Mouse (Mus musculus): ENCODE data around the gene Get4. TPM values are rescaled to one million over a fixed set of nuclear protein-coding genes. Genes with fewer than 3 reads are reported as not detected.

Get4 gene
- total RNA-seq, 2 experiments from 2014 or later: 40.9 to 45.2 TPM

DNA sequence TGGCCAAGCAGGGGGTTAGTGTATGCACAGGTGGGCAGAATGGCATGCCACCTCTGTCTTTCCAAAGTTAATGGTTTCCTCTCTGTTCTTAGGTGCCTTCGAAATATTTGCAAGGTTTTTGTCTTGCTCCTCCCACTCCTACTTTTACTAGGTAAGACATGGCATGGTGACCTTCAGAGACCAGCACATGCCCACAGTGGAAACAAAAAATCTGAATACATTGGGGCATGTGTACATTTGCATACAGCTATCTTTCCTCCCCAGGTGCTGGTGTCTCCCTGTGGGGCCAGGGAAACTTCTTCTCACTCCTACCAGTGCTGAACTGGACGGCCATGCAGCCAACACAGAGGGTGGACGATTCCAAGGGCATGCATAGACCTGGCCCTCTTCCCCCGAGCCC lies 17.7 kb upstream of the Get4 start:
- DNase-seq (ENCODE audit: low spot score): no peak
- intact Hi-C loops (cut with DNase I): no loop called here

DNA sequence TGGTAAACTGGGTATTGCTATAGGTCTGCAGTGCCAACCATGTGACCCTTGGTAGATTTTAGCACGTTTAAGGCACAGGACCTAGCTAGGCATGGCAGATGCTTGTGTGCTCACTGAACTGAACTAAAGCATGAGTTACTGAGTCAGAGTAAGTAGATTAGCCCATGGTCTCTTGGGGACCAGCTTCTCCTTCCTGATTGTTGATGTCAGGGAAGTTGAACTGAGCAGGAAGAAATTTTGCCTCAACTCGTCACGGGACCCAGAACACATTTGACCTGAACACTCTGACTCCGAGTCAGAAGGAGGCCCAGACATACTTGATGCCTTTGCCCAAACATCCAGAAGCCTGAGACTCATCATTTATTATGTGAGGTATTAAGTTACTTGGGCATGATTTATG lies 14.7 kb upstream of the Get4 start:
- DNase-seq (ENCODE audit: low spot score): no peak
- intact Hi-C loops (cut with DNase I): no loop called here

DNA sequence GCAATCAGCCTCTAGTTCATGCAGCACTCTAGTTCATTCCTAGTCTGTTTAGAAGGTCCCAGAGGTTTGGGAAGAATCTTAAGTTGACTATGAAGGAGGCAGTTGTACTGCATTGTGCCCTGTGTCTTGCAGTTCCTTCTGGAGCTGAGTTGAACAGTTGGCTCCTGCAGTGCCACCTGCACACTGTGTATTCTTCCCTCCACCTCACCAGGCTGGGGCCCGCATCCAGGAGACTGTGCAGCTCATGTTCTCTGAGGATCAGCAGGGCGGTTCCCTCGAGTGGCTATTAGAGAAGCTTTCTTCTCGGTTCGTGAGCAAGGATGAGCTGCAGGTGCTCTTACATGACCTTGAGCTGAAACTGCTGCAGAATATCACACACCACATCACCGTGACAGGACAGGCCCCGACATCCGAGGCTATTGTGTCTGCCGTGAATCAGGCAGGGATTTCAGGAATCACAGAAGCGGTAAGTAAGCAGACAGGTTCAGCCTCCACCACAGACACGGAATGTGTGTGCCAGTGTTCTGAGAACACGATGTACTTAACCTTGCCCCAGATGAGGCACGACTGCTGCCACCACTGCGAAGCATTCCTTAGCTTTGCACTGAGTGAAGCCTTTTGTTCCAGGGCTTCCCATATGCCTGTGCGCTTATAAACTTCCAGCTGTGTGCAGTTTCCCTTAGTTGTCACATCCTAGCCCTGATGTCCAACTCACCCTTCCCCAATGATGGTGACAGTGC lies 10.9 kb upstream of the Get4 start:
- no peak for DNase-seq (ENCODE audit: low spot score)
- intact Hi-C loops (cut with DNase I): no loop called here

DNA sequence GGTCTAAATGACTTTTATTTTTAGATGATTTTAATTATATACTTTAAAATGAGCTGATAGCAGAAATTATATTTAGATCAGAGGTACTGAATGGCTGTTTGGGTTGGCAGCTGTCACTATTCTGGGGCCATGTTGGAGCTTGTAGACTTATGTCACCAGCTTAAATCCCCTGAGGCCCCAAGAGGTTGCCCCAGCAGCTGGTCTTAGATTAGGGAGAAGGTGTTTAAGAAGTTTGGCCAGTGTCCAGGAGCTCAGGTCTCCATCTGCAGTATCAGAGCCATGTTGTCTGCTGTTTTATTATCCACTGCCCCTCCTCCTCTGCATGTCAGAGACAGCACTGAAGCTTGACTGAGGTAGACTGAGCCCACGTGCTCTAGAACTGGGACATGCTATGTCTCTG lies 8.7 kb upstream of the Get4 start:
- DNase-seq (ENCODE audit: low spot score): no peak
- intact Hi-C loops (cut with DNase I): no loop called here

DNA sequence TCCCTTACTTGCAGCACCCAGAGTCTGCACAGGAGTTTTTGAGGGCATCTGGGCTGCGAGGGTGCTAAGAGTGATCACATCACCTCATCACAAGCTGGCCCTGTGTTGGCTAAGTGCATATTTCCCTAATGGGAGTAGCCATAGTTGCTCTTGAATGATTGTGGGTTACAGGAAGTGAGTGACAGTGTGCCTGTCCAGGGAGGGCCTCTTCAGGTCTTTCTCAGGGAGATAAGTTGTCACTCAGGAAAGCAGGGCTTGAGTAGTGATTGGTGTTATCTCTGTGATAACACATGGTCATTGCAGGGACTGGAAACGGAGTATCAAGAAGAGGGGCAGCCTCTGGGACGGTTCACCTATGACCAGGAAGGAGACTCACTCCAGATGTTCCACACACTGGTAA lies 4.4 kb upstream of the Get4 start:
- no peak for DNase-seq (ENCODE audit: low spot score)
- intact Hi-C loops (cut with DNase I): loop anchor here (5.0 kb wide), 1 partner anchor 35 kb away; no protein-coding TSS in a partner anchor

DNA sequence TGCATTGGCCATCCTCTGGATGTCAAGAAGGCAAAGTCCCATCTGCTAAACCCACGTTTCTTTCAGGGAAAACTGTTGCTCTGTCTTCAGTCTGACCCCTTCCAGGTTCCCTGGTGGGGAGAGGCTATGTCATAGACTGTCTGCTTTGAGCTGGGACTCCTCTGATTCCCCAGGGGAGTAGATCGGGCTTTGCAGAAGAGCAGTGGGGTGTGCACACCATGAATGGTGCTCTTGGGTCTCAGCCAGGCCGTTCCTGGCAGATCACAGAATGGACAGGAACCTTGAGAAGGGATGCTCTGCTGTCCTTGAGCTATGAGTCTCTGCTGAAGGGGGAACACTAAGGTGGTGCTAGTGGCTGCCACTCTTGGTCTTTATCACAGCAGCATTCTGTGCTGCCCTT lies 3.3 kb upstream of the Get4 start:
- DNase-seq (ENCODE audit: low spot score): no peak
- intact Hi-C loops (cut with DNase I): loop anchor here (5.0 kb wide), 1 partner anchor 37 kb away; no protein-coding TSS in a partner anchor

DNA sequence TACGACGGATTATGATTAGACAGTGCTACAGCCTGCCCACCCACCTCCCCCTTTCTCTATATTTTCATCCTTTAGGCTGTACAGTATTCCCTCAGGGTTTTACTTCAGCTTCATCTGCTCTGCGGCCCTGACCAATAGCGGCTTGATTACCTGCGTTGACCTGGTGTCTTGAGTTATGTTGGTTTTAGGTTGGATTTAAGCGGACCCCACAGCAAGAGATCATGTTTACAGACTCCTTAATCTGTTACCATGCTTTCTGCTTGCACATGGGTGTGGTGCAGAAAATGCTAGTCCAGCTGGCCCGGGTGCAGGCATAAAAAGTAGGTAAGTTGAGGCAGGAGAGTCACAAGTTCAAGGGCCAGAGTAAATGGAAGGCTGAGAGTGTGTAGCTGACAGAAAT lies 845 bp upstream of the Get4 start:
- no peak for DNase-seq (ENCODE audit: low spot score)
- intact Hi-C loops (cut with DNase I): no loop called here

DNA sequence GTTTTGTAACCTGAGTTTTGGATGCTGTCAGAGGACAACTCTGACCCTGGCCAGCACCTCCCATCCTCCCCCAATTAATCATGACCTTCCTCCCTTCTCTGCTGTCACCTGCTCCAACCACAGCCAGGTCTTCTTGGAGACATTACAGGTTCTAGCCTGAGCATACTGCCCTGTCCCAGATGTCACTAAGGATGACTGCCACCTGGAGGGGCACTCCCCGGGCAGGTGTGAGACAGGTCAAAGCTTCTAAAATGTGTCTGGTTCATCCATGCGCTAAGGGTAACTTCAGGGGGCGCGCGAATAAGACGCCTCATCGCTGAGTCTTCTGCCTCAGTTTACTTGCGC lies 416 bp upstream of the Get4 start:
- intact Hi-C loops (cut with DNase I): loop anchor here (2.0 kb wide), 1 partner anchor 51 kb away; the partner anchor contains the start of gene Sun1
- no peak for DNase-seq (ENCODE audit: low spot score)

DNA sequence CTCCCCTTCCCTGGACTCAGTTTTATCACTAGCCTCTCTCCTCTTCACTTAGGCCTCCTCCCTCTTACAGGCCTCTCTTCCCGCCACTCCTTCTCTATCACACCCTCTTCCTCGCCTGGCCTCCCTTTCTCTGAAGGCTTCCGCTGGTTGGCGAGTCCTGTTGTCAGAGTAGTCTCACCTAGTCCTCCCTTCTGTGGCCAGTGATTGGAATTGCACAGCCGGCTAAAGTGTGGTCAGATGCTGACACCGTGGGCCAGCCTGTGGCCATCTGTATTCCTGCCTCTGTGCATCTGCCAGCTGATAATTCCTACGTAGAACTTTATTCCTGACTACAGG lies 754 bp downstream of the Get4 start:
- no peak for DNase-seq (ENCODE audit: low spot score)
- intact Hi-C loops (cut with DNase I): loop anchor here (2.0 kb wide), 1 partner anchor 52 kb away; the partner anchor contains the start of gene Sun1

DNA sequence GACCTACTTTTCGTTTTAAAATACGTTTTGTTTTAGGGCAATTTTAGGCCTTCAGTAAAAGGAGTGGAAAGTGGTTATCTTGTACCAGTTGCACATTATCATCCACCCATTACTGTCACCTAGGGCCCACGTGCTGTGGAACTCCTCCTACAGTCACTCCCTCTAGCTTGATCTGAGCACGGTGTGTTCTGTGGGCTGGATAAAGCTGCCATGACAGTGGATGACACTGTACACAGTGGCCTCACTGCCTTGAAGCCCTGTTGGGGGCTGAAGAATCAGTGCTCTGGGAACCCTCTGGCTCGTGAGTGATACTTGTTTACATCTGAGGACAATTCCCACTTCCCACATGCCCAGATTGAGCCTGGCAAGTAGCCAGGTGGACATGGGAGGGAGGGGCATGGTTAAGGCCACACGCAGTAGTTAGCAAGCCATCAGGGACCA lies 1.2 kb downstream of the Get4 start:
- intact Hi-C loops (cut with DNase I): loop anchor here (2.0 kb wide), 1 partner anchor 53 kb away; the partner anchor contains the start of gene Sun1
- DNase-seq (ENCODE audit: low spot score): no peak

DNA sequence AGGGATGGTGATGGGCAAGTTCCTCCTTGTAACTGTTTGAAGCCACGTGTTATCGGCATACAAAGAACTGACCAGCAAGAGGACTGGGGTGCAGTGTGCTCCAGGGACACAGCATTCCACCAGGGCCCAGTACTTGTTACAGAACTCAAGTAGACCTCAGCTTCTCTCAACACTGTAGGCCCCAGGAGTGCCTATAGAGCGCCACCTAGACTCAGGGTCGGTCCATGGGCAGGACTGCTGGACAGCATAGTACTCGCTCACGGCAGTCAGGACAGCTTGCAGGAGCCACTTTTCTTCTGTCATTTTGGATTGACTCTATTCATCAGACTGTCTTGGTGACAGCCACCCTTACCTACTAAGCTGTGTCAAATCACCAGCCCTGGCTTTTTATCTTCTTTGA lies 2.8 kb downstream of the Get4 start:
- DNase-seq (ENCODE audit: low spot score): no peak
- intact Hi-C loops (cut with DNase I): no loop called here

DNA sequence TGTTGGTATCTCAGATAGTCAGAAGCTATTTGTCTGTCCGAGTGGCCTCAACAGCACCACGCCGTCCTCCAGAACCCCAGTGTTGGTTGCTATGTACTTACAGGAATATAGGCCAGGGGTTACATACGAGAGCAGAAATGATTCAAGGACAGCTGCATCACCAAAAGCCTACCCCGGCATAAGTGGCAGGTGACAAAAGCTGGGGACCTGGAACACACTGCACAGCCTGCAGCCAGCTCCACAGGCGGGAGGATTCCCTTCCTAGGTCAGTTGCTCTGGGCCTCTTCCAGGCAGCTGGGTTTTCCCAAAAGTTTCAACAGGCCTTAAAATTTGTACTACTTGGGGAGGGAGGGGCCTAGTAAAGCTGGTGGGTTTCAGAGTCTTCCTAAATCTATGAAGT lies 3.7 kb downstream of the Get4 start:
- intact Hi-C loops (cut with DNase I): no loop called here

DNA sequence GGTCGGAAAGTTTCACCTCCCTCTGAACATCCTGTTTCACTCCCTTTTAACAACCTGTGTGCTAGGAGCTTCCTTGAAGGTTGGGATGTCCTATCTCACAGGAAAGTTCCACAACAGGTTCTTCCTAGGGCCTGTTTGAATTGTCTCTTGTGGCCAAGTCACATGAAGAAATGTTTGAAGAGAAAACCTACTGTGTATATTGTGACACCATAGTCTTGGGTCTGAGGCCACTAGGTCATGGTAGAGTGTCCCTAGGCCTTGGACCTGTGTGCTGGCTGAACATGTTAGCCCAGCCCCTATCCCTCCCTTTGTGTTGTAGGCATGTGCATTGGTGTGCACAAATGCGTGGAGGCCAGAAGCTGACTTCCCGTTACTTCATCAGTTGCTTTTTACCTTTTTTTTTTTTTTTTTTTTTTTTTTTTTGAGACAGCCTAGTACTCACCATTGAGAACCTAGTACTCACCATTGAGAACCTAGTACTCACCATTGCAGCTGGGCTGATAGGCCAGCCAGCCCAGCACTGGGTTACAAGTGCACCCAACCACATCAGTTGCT lies 4.2 kb downstream of the Get4 start:
- no peak for DNase-seq (ENCODE audit: low spot score)
- intact Hi-C loops (cut with DNase I): no loop called here

More for the DNA sequence above, 3.7 kb downstream of the Get4 start:
- DNase-seq (ENCODE audit: low spot score): no peak

DNA sequence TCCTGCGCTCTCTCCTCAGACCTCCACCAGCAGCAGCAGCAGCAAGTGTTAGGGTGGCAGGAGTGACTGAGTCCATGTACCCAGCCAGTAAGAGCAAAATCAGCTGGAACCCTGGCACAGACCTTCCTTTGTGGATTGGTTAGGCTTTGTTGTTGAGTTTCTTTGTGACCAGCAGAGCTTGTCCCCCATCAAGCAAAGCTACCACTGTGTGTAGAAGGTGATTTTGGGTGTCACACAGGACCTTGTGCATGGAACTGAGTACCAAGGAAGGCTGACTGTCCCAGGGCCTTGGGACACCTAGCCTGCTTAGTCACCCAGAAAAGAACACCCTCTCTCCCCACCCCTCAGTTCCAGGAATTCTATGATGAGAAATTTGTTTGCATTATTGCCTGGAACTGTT lies 5.1 kb downstream of the Get4 start:
- DNase-seq (ENCODE audit: low spot score): no peak
- intact Hi-C loops (cut with DNase I): no loop called here

DNA sequence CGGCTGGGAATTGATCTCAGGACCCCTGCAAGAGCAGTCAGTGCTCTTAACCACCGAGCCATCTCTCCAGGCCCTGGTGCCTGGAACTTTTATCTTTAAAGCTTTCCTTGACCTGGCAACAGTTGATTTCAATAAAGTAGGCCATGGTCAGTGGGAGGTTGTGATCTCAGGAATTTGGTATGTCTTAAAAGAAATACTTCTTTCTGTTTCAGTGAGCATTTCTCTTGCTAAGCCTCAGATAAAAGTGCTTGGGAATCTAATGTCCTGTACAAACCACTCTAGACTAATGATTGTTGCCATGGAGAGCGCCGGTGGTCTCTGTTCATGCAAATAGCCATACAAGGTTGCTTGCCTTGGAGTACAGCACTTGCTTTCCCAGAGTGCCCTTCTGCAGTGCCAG lies 5.7 kb downstream of the Get4 start:
- DNase-seq (ENCODE audit: low spot score): no peak
- intact Hi-C loops (cut with DNase I): no loop called here

DNA sequence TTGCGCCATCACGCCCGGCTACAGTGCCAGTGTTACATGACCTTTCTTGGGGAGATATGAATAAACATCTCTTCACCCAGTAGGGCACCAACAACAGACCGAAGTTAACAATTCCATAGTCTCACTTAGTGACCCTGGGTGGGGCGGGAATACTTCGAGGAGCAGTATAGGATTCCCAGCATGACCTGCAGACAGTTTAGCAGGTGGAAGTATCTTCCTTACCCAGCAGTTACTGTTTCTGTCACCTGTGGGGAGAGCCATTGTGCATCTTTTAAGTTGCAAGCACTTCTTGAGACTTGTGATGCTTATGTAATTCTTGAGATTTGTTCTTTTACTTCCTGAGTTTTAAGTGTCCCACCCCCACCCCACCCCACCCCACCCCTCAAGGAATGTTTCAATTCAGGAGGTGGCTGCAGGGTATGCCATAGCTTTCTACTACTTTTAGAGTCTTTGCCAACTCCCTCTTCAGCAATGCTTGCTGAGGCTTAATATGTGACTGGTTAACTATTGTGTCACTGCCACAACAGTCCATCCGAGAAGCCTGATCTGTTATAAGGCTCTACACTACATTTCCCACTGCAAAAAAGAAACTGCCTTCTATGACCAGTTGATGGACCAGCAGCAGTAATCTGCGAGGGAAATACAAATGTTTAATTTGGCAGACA lies 6.4 kb downstream of the Get4 start:
- intact Hi-C loops (cut with DNase I): no loop called here
- no peak for DNase-seq (ENCODE audit: low spot score)

DNA sequence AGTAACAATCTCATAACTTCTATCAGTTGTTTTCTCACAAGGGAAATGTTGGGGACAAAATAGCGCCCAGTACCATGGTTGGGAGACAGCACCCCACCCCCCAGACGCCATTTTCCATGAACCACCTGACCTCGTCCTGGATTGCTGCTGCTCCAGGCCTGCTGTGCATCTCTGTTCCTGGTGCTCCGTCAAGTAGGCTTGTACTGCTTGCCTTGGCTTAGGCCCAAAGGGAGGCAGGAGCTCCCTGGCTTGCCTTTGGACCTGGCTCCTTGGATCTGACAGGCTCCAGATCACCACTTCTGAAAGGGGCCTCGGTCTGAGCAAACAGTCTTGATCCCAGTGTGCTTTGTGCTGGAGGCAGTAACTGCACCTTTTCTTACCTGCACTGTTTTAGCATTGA lies 7.7 kb downstream of the Get4 start:
- DNase-seq (ENCODE audit: low spot score): peak; percentile 17
- intact Hi-C loops (cut with DNase I): no loop called here

DNA sequence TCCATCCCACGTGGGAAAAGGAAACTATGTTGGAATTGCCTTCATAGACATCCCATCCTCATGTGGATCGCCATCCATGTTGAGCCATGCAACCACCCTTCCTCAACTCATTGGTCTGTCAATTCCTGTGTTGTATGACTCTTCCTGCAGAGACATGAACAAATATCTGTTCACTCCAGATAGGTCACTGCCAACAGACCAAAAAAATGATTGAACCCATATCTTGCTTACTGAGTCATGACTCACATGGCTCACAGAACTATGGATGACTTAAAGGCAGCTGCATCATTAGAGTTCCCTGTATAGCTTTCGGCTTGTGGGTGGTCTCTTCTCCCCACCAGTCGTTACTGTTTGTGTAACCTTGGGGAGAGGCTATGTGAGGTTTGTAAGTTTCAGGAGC lies 9.3 kb downstream of the Get4 start:
- intact Hi-C loops (cut with DNase I): no loop called here
- DNase-seq (ENCODE audit: low spot score): no peak

DNA sequence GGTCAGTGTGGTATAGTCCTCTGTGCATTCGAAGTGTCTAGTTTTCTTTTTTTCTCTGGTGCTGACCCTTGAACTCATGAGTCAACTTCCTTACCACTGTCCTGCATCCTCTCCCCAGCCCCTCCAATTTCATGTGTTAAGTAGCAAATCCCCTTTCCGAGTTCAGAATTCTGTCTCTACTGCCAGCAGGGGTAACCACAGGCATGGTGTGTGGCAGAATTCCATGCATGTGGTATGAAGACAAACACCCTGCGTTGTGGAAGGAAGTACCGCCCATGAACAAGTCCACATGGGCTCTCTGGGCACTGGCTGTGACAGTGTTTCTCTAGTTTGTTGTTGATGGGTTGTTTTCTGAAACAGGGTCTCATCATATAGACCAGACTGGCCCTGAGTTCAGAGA lies 15.5 kb downstream of the Get4 start:
- intact Hi-C loops (cut with DNase I): no loop called here
- no peak for DNase-seq (ENCODE audit: low spot score)

DNA sequence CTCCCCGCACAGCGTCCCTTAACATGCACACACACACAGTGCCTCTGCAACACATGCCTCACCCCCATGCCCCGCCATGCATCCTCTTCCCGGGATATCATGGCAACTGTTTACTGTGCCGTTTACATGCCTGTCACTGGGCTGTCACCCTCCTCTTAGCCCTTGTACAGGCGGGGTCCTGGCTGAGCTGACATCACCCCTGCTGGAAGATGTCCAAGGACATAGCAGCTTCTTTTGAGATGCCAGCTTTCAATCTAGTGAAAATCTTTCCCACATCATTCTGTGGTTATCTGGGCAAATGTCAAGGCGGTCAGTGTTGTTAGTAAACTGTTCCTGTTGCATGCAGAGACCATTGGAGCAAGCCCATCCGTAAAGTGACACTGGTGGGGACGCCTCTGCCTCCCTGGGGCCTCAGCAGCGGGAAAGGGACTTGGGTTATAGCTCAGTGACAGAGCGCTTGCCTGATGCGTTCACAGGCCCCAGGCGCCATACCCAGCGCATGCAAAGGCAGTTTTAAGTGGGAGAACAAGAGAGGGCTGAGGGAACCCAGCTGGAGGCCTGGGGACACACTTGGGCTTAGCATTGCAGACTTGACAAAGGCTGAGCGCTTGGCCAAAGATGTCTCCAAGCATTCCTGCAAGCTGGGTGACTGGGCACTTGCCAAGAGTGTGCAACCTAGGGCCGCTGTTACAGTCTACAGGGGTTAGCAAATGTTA lies 18.8 kb downstream of the Get4 start:
- no peak for DNase-seq (ENCODE audit: low spot score)

More for the DNA sequence above, 18.8 kb downstream of the Get4 start:
- intact Hi-C loops (cut with DNase I): no loop called here
